Comparison of ENCODE assay signal across 9 mouse cellular contexts in the genomic region with DNA sequence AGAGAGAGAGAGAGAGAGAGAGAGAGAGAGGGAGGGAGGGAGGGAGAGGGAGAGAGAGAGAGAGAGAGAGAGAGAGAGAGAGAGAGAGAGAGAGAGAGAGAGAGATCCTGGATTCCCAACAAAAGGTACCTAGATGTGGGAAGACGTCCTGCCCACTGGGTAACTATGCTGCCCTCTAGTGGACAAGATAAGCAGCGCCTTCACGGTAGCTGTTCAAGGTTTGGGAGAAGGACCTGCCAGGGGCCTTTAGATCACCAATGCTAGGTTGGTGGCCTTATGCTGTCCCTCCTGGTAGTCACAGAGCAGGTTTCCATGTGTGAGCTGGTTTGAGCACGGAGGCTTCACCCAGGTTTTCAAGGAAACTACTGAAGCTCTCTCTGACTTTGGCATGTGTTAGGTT. TPM values are rescaled to one million over a fixed set of nuclear protein-coding genes. Genes with fewer than 3 reads are reported as not detected.
A peak's percentile ranks its signal among the peaks of the same experiment; 100 is the strongest.
DNase-seq lines count a peak whose midpoint lies in the region; ATAC-seq lines count a peak whose summit lies in the region.
"Had no signal": no experiment of that assay in that cellular context is flagged by ENCODE, and none has a peak within 500 bp of the region (broad histone marks: within the 10 kb centered on the region; RNA-seq: fewer than 3 reads in every experiment).

No protein-coding gene starts in this region.

- H3K4me3 ChIP-seq in kidney, embryonic 16.5 days (ENCODE audit: low read length), result no peak overlapping the region
- H3K4me3 ChIP-seq: myocyte had no signal

- H3K4me1 ChIP-seq in kidney, embryonic 16.5 days (ENCODE audit: insufficient read depth, low read length), result peaks cover 12% of the 10 kb centered on the region

- WGBS in kidney, embryonic 16.5 days, result 9% methylated on average over 4 of the region's 4 CpGs

- no peaks in the 10 kb centered on the region for H3K36me3 ChIP-seq in kidney, embryonic 16.5 days (ENCODE audit: insufficient read depth, low read length)

- H3K9ac ChIP-seq in kidney, embryonic 16.5 days (replicated peaks; ENCODE audit: low read length), result no peak overlapping the region

- H3K27ac ChIP-seq in kidney, embryonic 16.5 days (ENCODE audit: low read length), result no peak overlapping the region

- intact Hi-C loops in heart, postnatal 14 days (cut with DNase I), result loop anchor here (10.0 kb wide), 1 partner anchor 473 kb away; no protein-coding TSS in a partner anchor
- intact Hi-C loops in left cerebral cortex, postnatal 36 days (cut with DNase I), result loop anchor here (10.0 kb wide), 1 partner anchor 463 kb away; a partner anchor contains a TSS

- peaks cover 35% of the 10 kb centered on the region for H3K27me3 ChIP-seq in kidney, embryonic 16.5 days (ENCODE audit: insufficient read depth, low read length)

- ATAC-seq in kidney, embryonic 16.5 days (ENCODE audit: low FRiP score, low TSS enrichment), result no peak
- no peak for ATAC-seq in inflammation-experienced regulatory T-cells, adult 6 months

- no peaks in the 10 kb centered on the region for H3K9me3 ChIP-seq in kidney, embryonic 16.5 days (ENCODE audit: low read length)

- DNase-seq in kidney, adult 9 months, result peak; percentile 60
- peak; percentile 68 for DNase-seq in R1 (ENCODE audit: low read depth, low spot score)
- peak; percentile 58 to 59 for DNase-seq in cerebellum, adult 18-20 months
- DNase-seq in heart, postnatal 14 days, result peak; percentile 54 to 76
- DNase-seq in left cerebral cortex, postnatal 36 days (ENCODE audit: low spot score in 2 of 2), result peak; percentile 10 to 34
- peak; percentile 78 for DNase-seq in retina, postnatal 1 day

- H3K4me2 ChIP-seq in kidney, embryonic 16.5 days (replicated peaks; ENCODE audit: low read depth, low read length), result no peak overlapping the region

RNA-seq across cellular contexts. Expression of a gene that starts 39.4 kb away (rescaled TPM):
- polyA plus RNA-seq in kidney, embryonic 16.5 days (2015; fragmentation: Nextera tagmentation; extraction: Ambion mirVana), result 0.24 and 0.59 TPM in 2 replicates
- total RNA-seq in heart, postnatal 14 days (2021), result under 1 TPM; 0.10 to 0.17 TPM
- total RNA-seq in left cerebral cortex, postnatal 36 days (2021), result 1 to 10 TPM; 3.1 to 3.6 TPM
- not detected for polyA plus RNA-seq in inflammation-experienced regulatory T-cells, adult 6 months (2017; shearing (Covaris generic))
- polyA plus RNA-seq: myocyte had no signal

Comparison
In these comparisons a context has a peak if more than half of its experiments do, and no peak if none do; other contexts are left out.
1. DNase-seq: peak in every context shown above with its lines; median percentile 78 in retina, postnatal 1 day; 68 in R1; 65 in heart, postnatal 14 days; 60 in kidney, adult 9 months; 58 in cerebellum, adult 18-20 months; 22 in left cerebral cortex, postnatal 36 days.